Mouse (Mus musculus) cerebral cortex, adult 2 months (tissue): ENCODE measurements around the gene Otx2.

Experiments
- WGBS: fragments of 180-500 bp; shearing (Covaris S2); methylation state at CpG from one replicate; pipeline ENCODE4 v1.1.7; 2018; 5-methylcytosine and 5-hydroxymethylcytosine counted together

The Otx2 gene

GRCm38 (mm10) chr14:48673541-48673940 lies at the start of gene Otx2:
Gene Otx2, minus strand, starts transcription at chr14:48673819.
- WGBS: 4% methylated on average over 27 of the region's 27 CpGs

GRCm38 (mm10) chr14:48722763-48723162 lies 49.1 kb upstream of the Otx2 start:
- WGBS: 63% methylated on average over 4 of the region's 4 CpGs

- WGBS: 80% methylated on average over 3 of the region's 3 CpGs
Observed at GRCm38 (mm10) chr14:48719296-48719695, 45.7 kb upstream of the Otx2 start.

GRCm38 (mm10) chr14:48717632-48718279 lies 44.1 kb upstream of the Otx2 start:
- 69% methylated on average over 8 of the region's 8 CpGs for WGBS

GRCm38 (mm10) chr14:48716456-48716855 lies 42.8 kb upstream of the Otx2 start:
- WGBS: 95% methylated on average over 4 of the region's 4 CpGs

GRCm38 (mm10) chr14:48710871-48711370 lies 37.3 kb upstream of the Otx2 start:
- WGBS: 65% methylated on average over 13 of the region's 13 CpGs

- 31% methylated on average over 11 of the region's 11 CpGs for WGBS
Observed at GRCm38 (mm10) chr14:48710062-48710870, 36.6 kb upstream of the Otx2 start.

- WGBS: 3% methylated on average over 20 of the region's 20 CpGs
Observed at GRCm38 (mm10) chr14:48709371-48710061, 35.9 kb upstream of the Otx2 start.

GRCm38 (mm10) chr14:48707844-48708383 lies 34.3 kb upstream of the Otx2 start:
- 34% methylated on average over 6 of the region's 6 CpGs for WGBS

GRCm38 (mm10) chr14:48707391-48707790 lies 33.8 kb upstream of the Otx2 start:
- WGBS: 76% methylated on average over 5 of the region's 5 CpGs

GRCm38 (mm10) chr14:48700790-48701370 lies 27.3 kb upstream of the Otx2 start:
- 66% methylated on average over 8 of the region's 8 CpGs for WGBS

GRCm38 (mm10) chr14:48679590-48679989 lies 6.0 kb upstream of the Otx2 start:
- 85% methylated on average over 5 of the region's 5 CpGs for WGBS

- 91% methylated on average over 3 of the region's 3 CpGs for WGBS
Observed at GRCm38 (mm10) chr14:48678674-48679073, 5.1 kb upstream of the Otx2 start.

GRCm38 (mm10) chr14:48674036-48674831 lies 615 bp upstream of the Otx2 start:
- WGBS: 8% methylated on average over 36 of the region's 36 CpGs

- 16% methylated on average over 10 of the region's 10 CpGs for WGBS
Observed at GRCm38 (mm10) chr14:48672611-48673176, 925 bp downstream of the Otx2 start.

GRCm38 (mm10) chr14:48671480-48672240 lies 2.0 kb downstream of the Otx2 start:
- WGBS: 16% methylated on average over 9 of the region's 9 CpGs

GRCm38 (mm10) chr14:48670761-48671479 lies 2.7 kb downstream of the Otx2 start:
- 28% methylated on average over 4 of the region's 4 CpGs for WGBS

- 6% methylated on average over 3 of the region's 3 CpGs for WGBS
Observed at GRCm38 (mm10) chr14:48670258-48670630, 3.4 kb downstream of the Otx2 start.
